Comparison of ENCODE assay signal across 8 mouse cellular contexts in genomic region chr2:166030256-166030995, GRCm38 (mm10). TPM values are rescaled to one million over a fixed set of nuclear protein-coding genes. Genes with fewer than 3 reads are reported as not detected.
DNase-seq lines count a peak whose midpoint lies in the region; ATAC-seq and TF ChIP-seq lines count a peak whose summit lies in the region.

No protein-coding gene starts in this region.

- peaks cover 10% of the 10 kb centered on the region for H3K79me2 ChIP-seq in heart, adult 2 months (replicated peaks; ENCODE audit: control insufficient read depth, insufficient read depth, low read length)

- no peak for TF ChIP-seq CTCF in heart, adult 2 months (IDR thresholded peaks at IDR 0.05)

- peak overlapping the region; percentile 73 for H3K27ac ChIP-seq in heart, adult 2 months
- H3K27ac ChIP-seq in hindbrain, embryonic 10.5 days = peak overlapping the region; percentile 79
- peak overlapping the region; percentile 59 for H3K27ac ChIP-seq in liver, embryonic 16.5 days (ENCODE audit: low read length)
- H3K27ac ChIP-seq in neural tube, embryonic 12.5 days = peak overlapping the region; percentile 82

- ATAC-seq in liver, embryonic 16.5 days (ENCODE audit: low read depth) = no peak
- ATAC-seq in neural tube, embryonic 12.5 days (ENCODE audit: low FRiP score, low read depth) = no peak
- no peak for ATAC-seq in erythroblast, adult 5-6 weeks (replicated peaks; ENCODE audit: low FRiP score, poor library complexity, severe bottlenecking)

- peak overlapping the region; percentile 45 for H3K4me3 ChIP-seq in heart, adult 2 months
- peak overlapping the region; percentile 34 for H3K4me3 ChIP-seq in hindbrain, embryonic 10.5 days
- H3K4me3 ChIP-seq in liver, embryonic 16.5 days (ENCODE audit: low read depth, low read length) = peak overlapping the region; percentile 34
- H3K4me3 ChIP-seq in neural tube, embryonic 12.5 days = 0 out of 2 replicates have a peak overlapping the region, but pooled peaks have one; percentile 13

- DNase-seq in heart, adult 2 months = peak; percentile 53 to 61
- no peak for DNase-seq in heart, adult 8-10 months (ENCODE audit: low spot score)
- DNase-seq in embryo, embryonic 10.5 days (ENCODE audit: low spot score) = peak; percentile 53
- DNase-seq in hindbrain, embryonic 10.5 days (ENCODE audit: low spot score) = peak; percentile 27
- no peak for DNase-seq in c-Kit-positive CD71-positive TER-119-positive erythroid progenitor cells, embryonic 14.5 days (ENCODE audit: low spot score)

- TF ChIP-seq POLR2A in heart, adult 2 months (IDR thresholded peaks at IDR 0.05; ENCODE audit: insufficient read depth, low read depth, low read length) = no peak

- no peak for TF ChIP-seq EP300 in heart, adult 2 months (IDR thresholded peaks at IDR 0.05; ENCODE audit: insufficient read depth, low read depth, low read length)

- peaks cover 30% of the 10 kb centered on the region for H3K36me3 ChIP-seq in heart, adult 2 months (ENCODE audit: control insufficient read depth, insufficient read depth, low read length)
- peaks cover 5% of the 10 kb centered on the region; the same call in 1 of the 2 replicates for H3K36me3 ChIP-seq in hindbrain, embryonic 10.5 days
- H3K36me3 ChIP-seq in liver, embryonic 16.5 days (ENCODE audit: control insufficient read depth, insufficient read depth) = no peaks in the 10 kb centered on the region
- no peaks in the 10 kb centered on the region for H3K36me3 ChIP-seq in neural tube, embryonic 12.5 days

- 5% methylated on average over 13 of the region's 13 CpGs for WGBS in heart, adult 2 months
- WGBS in hindbrain, embryonic 10.5 days = 7% methylated on average over 13 of the region's 13 CpGs
- 4% methylated on average over 13 of the region's 13 CpGs for WGBS in liver, embryonic 16.5 days (ENCODE audit: insufficient replicate concordance)
- whole genome bisulfite sequencing in neural tube, embryonic 12.5 days = 6% methylated on average over 13 of the region's 13 CpGs

- peaks cover 35% of the 10 kb centered on the region for H3K4me1 ChIP-seq in heart, adult 2 months (ENCODE audit: control insufficient read depth, insufficient read depth, low read length)
- H3K4me1 ChIP-seq in hindbrain, embryonic 10.5 days (replicated peaks) = peaks cover 35% of the 10 kb centered on the region
- peaks cover 10% of the 10 kb centered on the region for H3K4me1 ChIP-seq in liver, embryonic 16.5 days (ENCODE audit: control insufficient read depth, low read depth, low read length)
- peaks cover 29% of the 10 kb centered on the region for H3K4me1 ChIP-seq in neural tube, embryonic 12.5 days

- H3K9ac ChIP-seq in heart, adult 2 months (ENCODE audit: low read depth, low read length) = peak overlapping the region; percentile 18; the same call in 1 of the 2 replicates
- H3K9ac ChIP-seq in liver, embryonic 16.5 days (ENCODE audit: low read depth, low read length) = peak overlapping the region; percentile 30; the same call in 1 of the 2 replicates
- H3K9ac ChIP-seq in neural tube, embryonic 12.5 days = peak overlapping the region; percentile 38; the same call in 1 of the 2 replicates

- intact Hi-C loops in heart, adult 2 months (cut with DNase I) = loop anchor here (2.0 kb wide), 1 partner anchor 30 kb away; no protein-coding TSS in a partner anchor

- peak overlapping the region; percentile 43 for H3K4me2 ChIP-seq in liver, embryonic 16.5 days (ENCODE audit: low read depth, low read length)
- H3K4me2 ChIP-seq in neural tube, embryonic 12.5 days (replicated peaks) = peak overlapping the region; percentile 54

- H3K27me3 ChIP-seq in heart, adult 2 months (ENCODE audit: control insufficient read depth, insufficient read depth, low read length) = no peaks in the 10 kb centered on the region
- no peaks in the 10 kb centered on the region for H3K27me3 ChIP-seq in hindbrain, embryonic 10.5 days (ENCODE audit: insufficient read depth, poor library complexity, severe bottlenecking)
- no peaks in the 10 kb centered on the region for H3K27me3 ChIP-seq in liver, embryonic 16.5 days (ENCODE audit: control insufficient read depth, insufficient read depth, low read depth, low read length)
- no peaks in the 10 kb centered on the region for H3K27me3 ChIP-seq in neural tube, embryonic 12.5 days (replicated peaks)

- no peaks in the 10 kb centered on the region for H3K9me3 ChIP-seq in hindbrain, embryonic 10.5 days
- no peaks in the 10 kb centered on the region for H3K9me3 ChIP-seq in liver, embryonic 16.5 days (replicated peaks; ENCODE audit: control insufficient read depth, low read length)
- no peaks in the 10 kb centered on the region for H3K9me3 ChIP-seq in neural tube, embryonic 12.5 days

RNA-seq across cellular contexts. Expression of gene Ncoa3, which starts 38.0 kb away (rescaled TPM):
- 10 to 100 TPM; 29.1 to 32.1 TPM for total RNA-seq in heart, adult 2 months (2021)
- polyA plus RNA-seq in heart, adult 2 months (2012; rRNA removed) = 20.1 and 25.7 TPM in 2 replicates
- total RNA-seq in heart, adult 8-10 months (2022) = 10 to 100 TPM; 24.3 to 30.2 (median 28.7) TPM
- polyA plus RNA-seq in hindbrain, embryonic 10.5 days (2016; fragmentation: Nextera tagmentation; extraction: Ambion mirVana) = 14.6 and 16.6 TPM in 2 replicates
- 3.7 and 4.2 TPM in 2 replicates for polyA plus RNA-seq in liver, embryonic 16.5 days (2015; fragmentation: Nextera tagmentation; extraction: Ambion mirVana)
- polyA plus RNA-seq in neural tube, embryonic 12.5 days (2016; fragmentation: Nextera tagmentation; extraction: Ambion mirVana) = 14.4 and 15.4 TPM in 2 replicates
- 9.2 and 13.4 TPM in 2 replicates for total RNA-seq in erythroblast, adult 5-6 weeks (2015; ENCODE audit: low replicate concordance)
- total RNA-seq in erythroblast, adult 5-6 weeks (2017; ENCODE audit: low replicate concordance) = 10.4 and 12.7 TPM in 2 replicates

Comparison
In these comparisons a context has a peak if more than half of its experiments do, and no peak if none do; other contexts are left out.
1. DNase-seq: peak in heart, adult 2 months (2 of 2), embryo, embryonic 10.5 days (single experiment) and hindbrain, embryonic 10.5 days (single experiment); none in heart, adult 8-10 months (single experiment) and c-Kit-positive CD71-positive TER-119-positive erythroid progenitor cells, embryonic 14.5 days (single experiment).
2. Peak in every context shown above with its lines, with median percentiles within 50 percentile points of each other: H3K27ac ChIP-seq, H3K4me3 ChIP-seq and H3K9ac ChIP-seq.